Mouse (Mus musculus) midbrain, embryonic 13.5 days (tissue): ENCODE results near the gene Rsu1. TPM values are rescaled to one million over a fixed set of nuclear protein-coding genes. Genes with fewer than 3 reads are reported as not detected.

Experiments used
- ATAC-seq: fragments of 200-750 bp; cut with Nextera tagmentation; 2 replicates; pipeline ENCODE4 v1.8.0; 2017; ENCODE audit warnings: mild to moderate bottlenecking, moderate TSS enrichment, moderate library complexity
- H3K27ac ChIP-seq: fragments of 300-500 bp; sonication (generic); 2 replicates; pipeline ENCODE4 v1.5.1; 2015; ENCODE audit warnings: inconsistent platforms, mild to moderate bottlenecking, moderate library complexity
- H3K27me3 ChIP-seq: fragments of 300-500 bp; sonication (generic); 2 replicates; pipeline ENCODE4 v1.6.1; 2015; ENCODE audit warnings: mild to moderate bottlenecking, inconsistent platforms
- H3K36me3 ChIP-seq: fragments of 300-500 bp; sonication (generic); 2 replicates; pipeline ENCODE4 v1.6.1; 2015; ENCODE audit warnings: mild to moderate bottlenecking, inconsistent platforms
- H3K4me1 ChIP-seq: fragments of 300-500 bp; sonication (generic); replicated peaks from 2 replicates; pipeline ENCODE4 v1.6.1; 2015; ENCODE audit warnings: inconsistent platforms
- H3K4me2 ChIP-seq: fragments of 300-500 bp; sonication (generic); replicated peaks from 2 replicates; pipeline ENCODE4 v1.6.1; 2015; ENCODE audit warnings: moderate library complexity, mild to moderate bottlenecking, inconsistent platforms
- H3K4me3 ChIP-seq: fragments of 300-500 bp; sonication (generic); replicated peaks from 2 replicates; pipeline ENCODE4 v1.5.1; 2015; ENCODE audit warnings: mild to moderate bottlenecking, inconsistent platforms
- H3K9ac ChIP-seq: fragments of 300-500 bp; sonication (generic); replicated peaks from 2 replicates; pipeline ENCODE4 v1.6.1; 2015; ENCODE audit warnings: mild to moderate bottlenecking, inconsistent platforms
- H3K9me3 ChIP-seq: fragments of 300-500 bp; sonication (generic); 2 replicates; pipeline ENCODE4 v1.6.1; 2016; ENCODE audit warnings: mild to moderate bottlenecking, inconsistent platforms
- WGBS: fragments of 180-500 bp; shearing (Covaris S2); methylation state at CpG from one replicate; pipeline ENCODE4 v1.1.7; 2015; 5-methylcytosine and 5-hydroxymethylcytosine counted together
- polyA plus RNA-seq: library from polyadenylated mRNA; unstranded; fragments of >200 nt; fragmentation: Nextera tagmentation; extraction: Ambion mirVana; gene quantifications from 2 replicates; pipeline ENCODE4 v1.2.1, GENCODE M21; 2015

Gene Rsu1
- polyA plus RNA-seq, 1 experiment from 2014 or later, result 50.8 TPM

DNA sequence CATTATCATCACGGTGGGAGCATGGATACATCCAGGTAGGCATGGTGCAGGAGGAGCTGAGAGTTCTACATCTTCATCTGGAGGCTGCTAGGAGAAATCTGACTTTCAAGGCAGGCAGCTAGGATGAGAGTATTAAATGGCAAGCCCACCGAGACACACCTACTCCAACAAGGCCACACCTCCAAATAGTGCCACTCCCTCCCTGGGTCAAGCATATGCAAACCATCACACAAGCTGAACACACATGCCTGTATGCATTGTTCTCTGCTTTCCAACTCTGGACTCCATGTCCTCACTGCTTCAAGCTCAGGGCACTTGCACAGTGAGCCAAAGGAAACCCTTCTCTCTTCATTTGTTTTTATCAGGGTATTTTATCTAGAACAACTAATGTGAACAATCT lies 12.6 kb downstream of the Rsu1 start:
- H3K36me3 ChIP-seq, result peaks cover 11% of the 10 kb centered on the region
- H3K27ac ChIP-seq, result no peak overlapping the region
- no peaks in the 10 kb centered on the region for H3K4me1 ChIP-seq
- no peaks in the 10 kb centered on the region for H3K27me3 ChIP-seq
- WGBS, result 74% methylated on average over 2 of the region's 2 CpGs
- no peak overlapping the region for H3K9ac ChIP-seq
- H3K4me3 ChIP-seq, result no peak overlapping the region
- ATAC-seq, result no peak
- no peaks in the 10 kb centered on the region for H3K9me3 ChIP-seq
- no peak overlapping the region for H3K4me2 ChIP-seq

GRCm38 (mm10) chr2:13240711-13241110 lies 30.5 kb downstream of the Rsu1 start:
- Histone ChIP-seq H3K4me3 (no peak overlapping the region), H3K27ac (no peak overlapping the region), H3K9ac (no peak overlapping the region), H3K9me3 (no peaks in the 10 kb centered on the region), H3K36me3 (no peaks in the 10 kb centered on the region), H3K27me3 (no peaks in the 10 kb centered on the region), H3K4me1 (peaks cover 14% of the 10 kb centered on the region), H3K4me2 (no peak overlapping the region)
- 49% methylated on average over 9 of the region's 9 CpGs for WGBS
- ATAC-seq, result peak; percentile 25; the same call in 1 of the 2 replicates

- Histone ChIP-seq H3K4me2 (no peak overlapping the region), H3K27ac (no peak overlapping the region), H3K4me3 (no peak overlapping the region), H3K4me1 (peaks cover 19% of the 10 kb centered on the region), H3K36me3 (no peaks in the 10 kb centered on the region), H3K27me3 (no peaks in the 10 kb centered on the region), H3K9me3 (no peaks in the 10 kb centered on the region), H3K9ac (no peak overlapping the region)
- ATAC-seq, result no peak
- WGBS, result 71% methylated on average over 8 of the region's 8 CpGs
Measured at GRCm38 (mm10) chr2:13237140-13237901, 33.9 kb downstream of the Rsu1 start.

DNA sequence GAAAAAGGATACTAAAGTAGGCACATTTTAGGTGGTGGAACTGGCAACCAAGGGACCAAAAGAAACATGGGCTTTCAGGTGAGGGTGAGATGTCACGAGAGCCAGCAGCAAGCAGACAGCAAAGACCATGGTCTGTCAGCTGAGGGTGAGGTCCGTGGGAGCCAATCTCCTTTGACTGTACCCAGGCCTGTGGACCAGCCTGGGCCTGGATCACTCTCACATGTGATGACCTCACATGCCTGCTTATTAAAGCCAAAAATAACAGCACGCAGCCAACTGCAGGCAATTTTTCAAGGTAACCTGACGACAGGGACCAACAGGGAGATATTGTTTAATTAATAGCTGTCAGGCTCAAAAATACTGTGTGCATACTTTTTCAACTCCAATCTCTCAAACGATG lies 35.5 kb downstream of the Rsu1 start:
- Histone ChIP-seq H3K4me3 (no peak overlapping the region), H3K4me1 (peaks cover 16% of the 10 kb centered on the region), H3K27me3 (no peaks in the 10 kb centered on the region), H3K36me3 (no peaks in the 10 kb centered on the region), H3K9me3 (no peaks in the 10 kb centered on the region), H3K9ac (no peak overlapping the region), H3K4me2 (no peak overlapping the region), H3K27ac (no peak overlapping the region)
- 0 out of 2 replicates have a peak, but pooled peaks have one; percentile 38 for ATAC-seq
- WGBS, result 76% methylated on average over 5 of the region's 5 CpGs

DNA sequence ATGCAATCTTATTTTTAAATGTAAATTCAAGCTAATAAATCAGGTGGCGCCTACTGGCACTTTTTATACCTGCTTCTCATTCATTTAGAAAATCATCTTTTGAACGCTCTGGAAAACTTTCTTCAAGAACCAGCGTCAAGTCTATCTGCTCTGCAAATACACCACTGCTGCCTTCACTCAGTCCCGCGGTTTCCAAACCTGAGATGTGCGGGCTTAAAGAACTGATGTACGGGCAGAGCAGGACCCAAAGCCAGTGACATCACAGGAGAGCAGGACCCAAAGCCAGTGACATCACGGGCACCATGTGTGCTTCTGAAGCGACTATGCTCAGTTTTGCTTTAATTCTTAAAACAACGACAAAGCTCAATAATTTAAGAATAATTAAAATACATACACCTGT lies 36.4 kb downstream of the Rsu1 start:
- Histone ChIP-seq H3K4me1 (peaks cover 9% of the 10 kb centered on the region), H3K27me3 (no peaks in the 10 kb centered on the region), H3K27ac (no peak overlapping the region), H3K9me3 (no peaks in the 10 kb centered on the region), H3K4me2 (no peak overlapping the region), H3K9ac (no peak overlapping the region), H3K4me3 (no peak overlapping the region), H3K36me3 (no peaks in the 10 kb centered on the region)
- ATAC-seq, result no peak
- WGBS, result 93% methylated on average over 10 of the region's 10 CpGs

DNA sequence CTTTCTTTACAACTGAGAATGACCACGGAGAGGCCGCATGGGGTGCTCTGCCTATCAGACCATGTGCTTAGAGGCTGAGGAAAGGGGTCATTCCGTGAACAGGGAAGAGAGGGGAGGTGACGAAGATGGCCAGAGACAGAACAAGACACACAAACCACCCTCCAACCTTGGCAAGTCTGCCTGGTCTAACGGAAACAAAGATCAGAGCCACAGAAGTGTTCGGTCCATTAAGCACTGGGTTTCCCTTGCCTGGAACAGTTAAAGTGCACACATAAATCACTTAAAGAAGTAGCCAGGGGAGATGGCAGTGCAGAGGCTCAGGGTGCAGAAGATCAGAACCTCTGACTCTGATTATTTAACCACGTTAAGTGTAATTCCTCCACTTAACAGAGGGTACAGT lies 37.3 kb downstream of the Rsu1 start:
- H3K4me2 ChIP-seq, result no peak overlapping the region
- no peaks in the 10 kb centered on the region for H3K36me3 ChIP-seq
- no peak overlapping the region for H3K4me3 ChIP-seq
- no peaks in the 10 kb centered on the region for H3K9me3 ChIP-seq
- H3K9ac ChIP-seq, result no peak overlapping the region
- H3K27me3 ChIP-seq, result no peaks in the 10 kb centered on the region
- peaks cover 9% of the 10 kb centered on the region for H3K4me1 ChIP-seq
- WGBS, result 56% methylated on average over 7 of the region's 7 CpGs
- no peak overlapping the region for H3K27ac ChIP-seq
- no peak for ATAC-seq

GRCm38 (mm10) chr2:13233254-13233835 lies 37.9 kb downstream of the Rsu1 start:
- WGBS, result 87% methylated on average over 12 of the region's 12 CpGs
- Histone ChIP-seq H3K4me1 (peaks cover 9% of the 10 kb centered on the region), H3K4me3 (no peak overlapping the region), H3K4me2 (no peak overlapping the region), H3K27ac (no peak overlapping the region), H3K27me3 (no peaks in the 10 kb centered on the region), H3K9me3 (no peaks in the 10 kb centered on the region), H3K9ac (no peak overlapping the region), H3K36me3 (no peaks in the 10 kb centered on the region)
- no peak for ATAC-seq

DNA sequence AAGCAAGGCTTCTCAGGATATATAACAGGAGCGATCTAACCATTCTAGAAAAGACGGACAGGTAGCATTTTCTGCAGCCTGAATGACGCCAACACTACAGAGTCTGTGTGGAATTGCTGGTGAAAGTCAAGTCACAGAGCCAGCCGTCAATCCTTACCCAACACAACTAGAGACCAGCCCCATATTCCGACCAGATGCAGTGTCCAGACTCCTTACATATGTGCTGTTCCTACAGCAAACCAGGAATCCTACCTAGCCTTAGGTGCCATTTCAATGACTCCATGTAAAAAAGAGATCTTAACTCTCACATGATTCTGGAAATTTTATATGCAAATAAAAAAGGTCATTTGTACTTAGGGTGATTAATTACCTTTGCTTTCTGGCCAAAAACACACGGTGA lies 38.9 kb downstream of the Rsu1 start:
- 95% methylated on average over 6 of the region's 6 CpGs for WGBS
- no peak for ATAC-seq

DNA sequence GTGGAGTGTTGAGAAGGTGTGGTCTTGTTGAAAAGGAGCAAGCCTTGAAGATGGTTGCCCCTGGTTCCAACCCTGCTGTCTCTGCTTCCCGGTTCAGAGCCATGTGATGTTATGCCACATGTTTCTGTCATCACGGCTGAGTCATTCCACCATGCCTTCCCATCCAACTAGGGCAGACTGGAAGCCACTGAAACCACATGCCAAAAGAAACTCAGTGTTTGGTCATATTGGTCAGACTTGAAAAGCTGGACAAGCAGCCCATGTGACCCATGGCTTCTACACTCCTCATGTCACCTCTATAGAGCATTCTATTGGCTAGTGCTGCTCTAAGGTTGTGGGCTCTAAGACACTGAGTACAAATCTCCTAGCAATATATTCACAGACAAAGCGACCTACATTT lies 41.5 kb downstream of the Rsu1 start:
- Histone ChIP-seq H3K27ac (no peak overlapping the region), H3K4me2 (no peak overlapping the region), H3K9me3 (no peaks in the 10 kb centered on the region), H3K4me3 (no peak overlapping the region), H3K4me1 (0 out of 2 replicates have a peak, but pooled peaks cover 3% of the 10 kb centered on the region), H3K9ac (no peak overlapping the region), H3K27me3 (no peaks in the 10 kb centered on the region), H3K36me3 (no peaks in the 10 kb centered on the region)
- no peak for ATAC-seq
- 89% methylated on average over 3 of the region's 3 CpGs for WGBS

More for the DNA sequence above, 38.9 kb downstream of the Rsu1 start:
- Histone ChIP-seq H3K36me3 (no peaks in the 10 kb centered on the region), H3K4me2 (no peak overlapping the region), H3K9me3 (no peaks in the 10 kb centered on the region), H3K27me3 (no peaks in the 10 kb centered on the region), H3K4me1 (peaks cover 9% of the 10 kb centered on the region), H3K9ac (no peak overlapping the region), H3K4me3 (no peak overlapping the region), H3K27ac (no peak overlapping the region)

DNA sequence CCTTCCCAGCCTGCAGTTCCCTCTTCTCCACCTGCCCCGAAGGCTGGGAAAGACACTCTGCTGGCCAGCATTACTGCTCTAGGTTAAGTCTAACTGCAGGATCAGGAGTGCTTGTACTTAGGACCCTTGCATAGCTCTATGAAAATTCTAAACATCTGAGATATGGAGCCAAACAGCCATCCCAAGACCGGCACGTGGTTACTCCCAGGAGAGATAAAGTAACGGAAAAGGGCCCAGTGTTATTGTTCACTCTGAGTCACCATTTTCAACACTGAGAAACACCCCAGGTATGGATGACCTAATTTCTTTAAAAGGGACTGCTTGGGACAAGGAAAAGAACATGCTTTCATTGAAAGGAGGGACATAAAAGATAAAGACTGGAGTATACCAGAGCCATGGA lies 45.2 kb downstream of the Rsu1 start:
- Histone ChIP-seq H3K27me3 (no peaks in the 10 kb centered on the region), H3K4me1 (no peaks in the 10 kb centered on the region), H3K9me3 (no peaks in the 10 kb centered on the region), H3K4me2 (no peak overlapping the region), H3K9ac (no peak overlapping the region), H3K27ac (no peak overlapping the region), H3K36me3 (no peaks in the 10 kb centered on the region), H3K4me3 (no peak overlapping the region)
- 91% methylated on average over 4 of the region's 4 CpGs for WGBS
- no peak for ATAC-seq

DNA sequence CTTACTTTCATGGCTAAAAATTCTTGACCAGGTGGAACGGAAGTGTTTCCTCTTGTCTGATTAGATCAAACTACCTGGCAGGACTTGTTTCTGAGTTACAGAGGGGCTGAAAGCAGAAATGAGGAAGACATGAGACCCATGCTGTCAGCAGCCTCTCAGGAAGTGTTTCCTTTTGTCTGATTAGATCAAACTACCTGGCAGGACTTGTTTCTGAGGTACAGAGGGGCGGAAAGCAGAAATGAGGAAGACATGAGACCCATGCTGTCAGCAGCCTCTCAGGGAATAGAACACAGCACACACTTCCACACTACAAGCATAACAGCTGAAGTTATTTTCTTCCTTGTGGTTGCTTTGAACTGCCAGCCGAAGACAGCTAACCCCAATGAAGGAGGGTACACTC lies 46.7 kb downstream of the Rsu1 start:
- Histone ChIP-seq H3K9me3 (no peaks in the 10 kb centered on the region), H3K4me1 (no peaks in the 10 kb centered on the region), H3K27me3 (no peaks in the 10 kb centered on the region), H3K9ac (no peak overlapping the region), H3K4me2 (no peak overlapping the region), H3K36me3 (no peaks in the 10 kb centered on the region), H3K27ac (no peak overlapping the region), H3K4me3 (no peak overlapping the region)
- 94% methylated on average over 3 of the region's 3 CpGs for WGBS
- ATAC-seq, result no peak

DNA sequence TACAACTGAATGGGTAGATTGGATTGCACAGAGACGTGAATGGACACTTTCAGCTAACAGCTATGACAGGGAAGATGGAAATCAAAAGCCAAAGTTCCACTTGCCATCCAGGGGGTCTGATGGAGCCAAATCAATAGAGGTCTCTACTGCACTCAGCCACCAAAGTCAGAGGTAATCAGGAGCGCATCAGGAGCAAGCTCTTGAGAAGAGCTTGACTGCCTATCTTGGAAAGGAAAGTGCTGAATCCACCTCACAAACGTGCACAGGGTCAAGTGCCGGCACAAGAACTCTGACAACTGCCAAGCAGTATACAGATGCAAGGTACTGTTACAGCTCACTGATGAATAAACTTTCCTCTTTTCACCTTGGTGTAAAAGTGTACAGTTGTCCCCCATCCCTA lies 47.8 kb downstream of the Rsu1 start:
- H3K4me3 ChIP-seq, result no peak overlapping the region
- WGBS, result 88% methylated on average over 4 of the region's 4 CpGs
- no peaks in the 10 kb centered on the region for H3K4me1 ChIP-seq
- no peaks in the 10 kb centered on the region for H3K36me3 ChIP-seq
- no peak overlapping the region for H3K9ac ChIP-seq
- H3K27ac ChIP-seq, result no peak overlapping the region
- H3K27me3 ChIP-seq, result no peaks in the 10 kb centered on the region
- H3K9me3 ChIP-seq, result no peaks in the 10 kb centered on the region
- H3K4me2 ChIP-seq, result no peak overlapping the region
- no peak for ATAC-seq

DNA sequence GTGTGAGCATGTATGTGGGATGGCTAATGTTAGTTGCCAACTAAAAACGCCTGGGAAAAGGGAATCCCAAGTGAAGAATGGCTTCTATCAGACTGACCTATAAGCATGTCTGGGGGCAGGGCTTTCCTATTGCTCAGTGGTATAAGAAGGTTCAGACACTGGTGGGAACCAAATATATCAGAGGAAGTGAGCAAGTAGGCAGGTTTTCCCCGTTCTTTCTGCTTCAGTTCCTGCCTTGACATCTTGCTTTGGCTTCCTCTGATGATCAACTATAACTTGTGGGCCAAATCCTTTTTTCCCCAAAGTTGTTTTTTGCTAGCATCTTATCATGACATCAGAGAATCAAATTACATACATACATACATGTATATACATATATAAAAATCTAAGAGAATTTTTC lies 51.1 kb downstream of the Rsu1 start:
- WGBS, result 76% methylated on average over 2 of the region's 2 CpGs
- no peak overlapping the region for H3K9ac ChIP-seq
- no peaks in the 10 kb centered on the region for H3K9me3 ChIP-seq
- H3K4me2 ChIP-seq, result no peak overlapping the region
- ATAC-seq, result no peak
- no peaks in the 10 kb centered on the region for H3K4me1 ChIP-seq
- no peak overlapping the region for H3K4me3 ChIP-seq
- peaks cover 7% of the 10 kb centered on the region; the same call in 1 of the 2 replicates for H3K36me3 ChIP-seq
- no peaks in the 10 kb centered on the region for H3K27me3 ChIP-seq
- H3K27ac ChIP-seq, result no peak overlapping the region
